Mouse (Mus musculus): ENCODE measurements around the gene Zbtb8b.

GRCm38 (mm10) chr4:129459726-129460125 lies 19.1 kb upstream of the Zbtb8b start:
- TF ChIP-seq POLR2A (IDR thresholded peaks at IDR 0.05; ENCODE audit: borderline replicate concordance, low read depth, low read length) (no peak), CTCF (IDR thresholded peaks at IDR 0.05; ENCODE audit: low read depth, low read length) (no peak)

Measured in bone marrow macrophage, adult 2 months (primary cell).